Mouse (Mus musculus): ENCODE results near the gene Dhx15.

- TF ChIP-seq GATA1 (IDR thresholded peaks at IDR 0.05; ENCODE audit: low read length) (no peak), TAL1 (IDR thresholded peaks at IDR 0.05; ENCODE audit: low read length) (no peak)
Observed at GRCm38 (mm10) chr5:52132092-52132491, 58.2 kb downstream of the Dhx15 start.

Measured in erythroblast, embryonic 14.5 days (primary cell).